In genomic region chr2:30743265-30743846, GRCm38 (mm10) we compare ENCODE assay signal across 9 mouse cellular contexts.
DNase-seq lines count a peak whose midpoint lies in the region; ATAC-seq and TF ChIP-seq lines count a peak whose summit lies in the region.
"Had no signal": no experiment of that assay in that cellular context is flagged by ENCODE, and none has a peak within 500 bp of the region (broad histone marks: within the 10 kb centered on the region; RNA-seq: fewer than 3 reads in every experiment).

No protein-coding gene starts in this region.

- H3K36me3 ChIP-seq in forebrain, embryonic 12.5 days (replicated peaks), result peaks cover 4% of the 10 kb centered on the region; the same call in 1 of the 2 replicates
- H3K36me3 ChIP-seq in hindbrain, embryonic 15.5 days, result no peaks in the 10 kb centered on the region
- H3K36me3 ChIP-seq: liver, embryonic 13.5 days had no signal

- H3K27ac ChIP-seq in forebrain, embryonic 12.5 days, result peak overlapping the region; percentile 97
- peak overlapping the region; percentile 86 for H3K27ac ChIP-seq in hindbrain, embryonic 15.5 days (replicated peaks)
- H3K27ac ChIP-seq: liver, embryonic 13.5 days had no signal

- peak; percentile 51; the same call in 1 of the 2 replicates for ATAC-seq in forebrain, embryonic 12.5 days (ENCODE audit: low FRiP score)
- peak; percentile 54; the same call in 1 of the 2 replicates for ATAC-seq in hindbrain, embryonic 15.5 days (ENCODE audit: low FRiP score, low read depth)

- WGBS in lung, adult 2 months, result 44% methylated on average over 4 of the region's 4 CpGs
- 38% methylated on average over 4 of the region's 4 CpGs for whole genome bisulfite sequencing in forebrain, embryonic 12.5 days
- WGBS in hindbrain, embryonic 15.5 days, result 31% methylated on average over 4 of the region's 4 CpGs

- H3K4me2 ChIP-seq in forebrain, embryonic 12.5 days, result 0 out of 2 replicates have a peak overlapping the region, but pooled peaks have one; percentile 16
- peak overlapping the region; percentile 30; the same call in 1 of the 2 replicates for H3K4me2 ChIP-seq in hindbrain, embryonic 15.5 days
- H3K4me2 ChIP-seq: liver, embryonic 13.5 days had no signal

- H3K9me3 ChIP-seq in forebrain, embryonic 12.5 days, result 0 out of 2 replicates have a peak, but pooled peaks cover 6% of the 10 kb centered on the region
- H3K9me3 ChIP-seq in hindbrain, embryonic 15.5 days, result no peaks in the 10 kb centered on the region
- H3K9me3 ChIP-seq: liver, embryonic 13.5 days had no signal

- H3K27me3 ChIP-seq in forebrain, embryonic 12.5 days, result no peaks in the 10 kb centered on the region
- no peaks in the 10 kb centered on the region for H3K27me3 ChIP-seq in hindbrain, embryonic 15.5 days

- no peak for TF ChIP-seq CTCF in lung, adult 2 months (IDR thresholded peaks at IDR 0.05; ENCODE audit: insufficient read depth, low read length)

- H3K9ac ChIP-seq in forebrain, embryonic 12.5 days, result 0 out of 2 replicates have a peak overlapping the region, but pooled peaks have one; percentile 30
- no peak overlapping the region for H3K9ac ChIP-seq in hindbrain, embryonic 15.5 days
- H3K9ac ChIP-seq: liver, embryonic 13.5 days had no signal

- TF ChIP-seq POLR2A in lung, adult 2 months (IDR thresholded peaks at IDR 0.05; ENCODE audit: borderline replicate concordance, extremely low read depth, low read depth, low read length), result no peak

- peaks cover 10% of the 10 kb centered on the region for H3K4me1 ChIP-seq in lung, adult 2 months (ENCODE audit: control insufficient read depth, insufficient read depth, low read length)
- peaks cover 25% of the 10 kb centered on the region for H3K4me1 ChIP-seq in forebrain, embryonic 12.5 days
- peaks cover 20% of the 10 kb centered on the region for H3K4me1 ChIP-seq in hindbrain, embryonic 15.5 days (replicated peaks)

- no peak overlapping the region for H3K4me3 ChIP-seq in lung, adult 2 months (replicated peaks; ENCODE audit: extremely low read depth, low read depth, low read length)
- no peak overlapping the region for H3K4me3 ChIP-seq in forebrain, embryonic 12.5 days (replicated peaks)
- no peak overlapping the region for H3K4me3 ChIP-seq in hindbrain, embryonic 15.5 days
- H3K4me3 ChIP-seq: liver, embryonic 13.5 days had no signal

- DNase-seq in lung, adult 18-20 months, result peak; percentile 69 to 82
- no peak for DNase-seq in lung, adult 2 months
- DNase-seq in lung, postnatal 4 days, result peak; percentile 53 to 75
- no peak for DNase-seq in layer of hippocampus, postnatal 10 days (ENCODE audit: low spot score in 2 of 2)
- no peak for DNase-seq in right cerebral cortex, adult 2 months (ENCODE audit: low spot score in 2 of 2)
- no peak for DNase-seq in left cerebral cortex, adult 9 months (ENCODE audit: low spot score in 2 of 2)
- DNase-seq: liver, embryonic 13.5 days had no signal

Comparison
In these comparisons a context has a peak if more than half of its experiments do, and no peak if none do; other contexts are left out.
1. DNase-seq: peak in lung, adult 18-20 months (2 of 2) and lung, postnatal 4 days (2 of 2); none in lung, adult 2 months (single experiment), layer of hippocampus, postnatal 10 days (0 of 2), right cerebral cortex, adult 2 months (0 of 2) and left cerebral cortex, adult 9 months (0 of 2).